Mouse (Mus musculus): ENCODE results near the gene Zfp618. TPM values are rescaled to one million over a fixed set of nuclear protein-coding genes. Genes with fewer than 3 reads are reported as not detected.

Zfp618 gene
- polyA plus RNA-seq (2012; ENCODE audit: low replicate concordance) = 0.02 and 0.20 TPM in 2 replicates

DNA sequence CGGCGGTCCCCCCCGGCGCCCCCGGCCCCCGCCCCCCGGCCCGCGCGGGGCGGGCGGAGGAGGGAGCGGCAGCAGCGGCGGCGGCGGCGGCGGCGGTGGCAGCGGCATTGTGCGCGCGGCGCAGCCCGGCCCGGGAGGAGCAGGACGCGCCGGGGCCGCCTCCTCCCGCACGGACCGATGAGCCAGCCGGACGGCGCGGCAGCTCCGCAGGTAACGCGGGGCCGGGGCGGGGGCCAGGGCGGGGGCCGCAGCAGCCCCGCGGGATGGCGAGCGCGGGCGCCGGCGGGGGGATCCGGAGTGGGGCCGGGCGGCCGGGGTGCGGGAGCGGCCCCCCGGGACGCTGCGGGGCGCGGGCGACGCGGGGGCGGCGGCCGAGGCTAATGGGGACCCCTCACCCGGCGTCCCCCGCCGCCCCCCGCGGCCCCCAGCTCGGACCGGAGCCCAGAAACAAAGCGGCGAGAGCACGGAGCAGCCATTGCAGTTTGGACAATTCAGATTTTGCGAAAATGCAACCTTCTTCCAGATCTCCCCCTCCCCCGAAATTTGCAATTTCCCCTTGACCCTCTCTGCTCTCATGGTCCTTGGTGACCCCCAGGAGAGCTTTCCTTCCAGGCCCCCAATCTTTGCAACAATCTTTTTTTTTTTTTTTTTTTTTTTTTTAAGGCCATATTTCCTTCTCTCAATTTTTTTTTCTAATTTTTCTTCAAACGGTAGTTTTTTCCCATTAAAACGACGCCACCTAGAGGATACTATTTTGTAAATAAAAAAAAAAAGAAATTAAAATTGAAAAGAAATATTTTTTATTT is at the start of gene Zfp618:
Zfp618 (plus strand) TSS at position 77 of the 806 bp plus-strand sequence.

DNA sequence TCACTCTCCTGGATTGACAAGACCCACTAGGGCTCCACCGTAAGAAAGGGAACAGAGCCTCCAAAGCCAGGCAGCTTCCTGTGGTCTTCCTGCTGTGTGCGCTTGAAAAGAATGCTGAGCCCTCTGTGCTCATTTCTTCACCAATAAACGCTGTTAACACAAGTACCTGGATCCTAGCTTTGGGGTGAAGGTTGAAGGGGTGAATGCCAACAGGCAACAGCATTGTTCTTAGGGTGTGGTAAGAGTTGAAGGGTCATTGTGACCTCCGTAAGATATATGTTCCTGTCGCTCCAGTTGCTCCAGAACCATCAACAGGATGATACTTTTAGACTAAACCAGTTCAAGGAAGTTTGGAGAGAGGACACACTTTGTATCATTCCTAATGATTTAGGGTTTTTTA is 189.3 kb downstream of the Zfp618 start, which contains the start of gene Ambp:
Ambp (minus strand) TSS at position 101 of the 400 bp plus-strand sequence.

DNA sequence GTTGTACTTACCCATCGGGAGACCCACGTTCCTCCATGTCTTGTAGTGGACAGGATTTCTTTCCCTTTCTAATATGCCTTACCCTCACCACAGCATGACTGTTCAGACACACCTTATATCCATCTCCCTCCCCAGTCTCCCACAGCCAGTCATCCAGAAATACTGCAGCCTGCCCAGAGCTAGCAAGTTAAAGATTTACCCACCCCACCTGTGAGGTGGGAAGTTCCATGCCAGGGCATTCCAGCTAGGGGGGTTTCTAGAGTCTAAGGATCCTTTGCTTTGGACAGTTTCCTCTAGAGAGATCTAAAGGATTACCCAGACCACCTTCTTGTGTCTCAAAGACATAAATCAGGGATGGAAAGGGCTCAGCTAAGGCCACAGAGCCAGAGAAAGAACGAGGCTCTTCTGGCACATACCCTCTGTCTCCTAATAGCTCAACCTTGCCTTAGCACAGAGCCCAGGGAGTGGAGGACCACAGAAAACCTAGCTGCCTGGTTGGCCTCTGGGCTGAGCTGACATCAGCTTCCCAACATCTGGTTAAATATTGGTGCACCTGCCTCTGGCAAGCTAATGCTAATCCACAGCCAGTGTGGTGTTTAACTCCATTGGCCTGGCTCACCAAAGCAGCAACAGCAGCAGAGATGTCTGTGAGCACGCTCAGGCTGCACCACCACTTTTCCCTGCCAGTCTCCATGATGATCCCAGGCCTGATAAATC is 206.8 kb downstream of the Zfp618 start, which contains the start of gene Kif12:
Kif12 (minus strand) TSS at position 163 of the 717 bp plus-strand sequence.

Other genes starting within 250 kb of the Zfp618 start
- not detected in 2 replicates for gene Ambp, start 189.2 kb downstream of the Zfp618 start, polyA plus RNA-seq (2012; ENCODE audit: low replicate concordance)
- 0.08 TPM in 1 of 2 replicates, not detected in the other for gene Kif12, start 206.6 kb downstream of the Zfp618 start, polyA plus RNA-seq (2012; ENCODE audit: low replicate concordance)
- gene Col27a1, start 248.4 kb downstream of the Zfp618 start, polyA plus RNA-seq (2012; ENCODE audit: low replicate concordance) = 0.76 and 1.0 TPM in 2 replicates